Mouse (Mus musculus) stomach, postnatal 0 days (tissue): ENCODE data around the gene Snrpb.

Source experiments
- CTCF ChIP-seq: IDR thresholded peaks from 2 replicates; pipeline ENCODE4 v1.5.1; 2016; ENCODE audit warnings: antibody characterized with exemption, low read depth, mild to moderate bottlenecking, moderate library complexity
- EP300 ChIP-seq: optimal IDR thresholded peaks from 2 replicates; pipeline ENCODE3; 2016; ENCODE audit warnings: antibody characterized with exemption

GRCm38 (mm10) chr2:130179507-130180019, 360 bp upstream of the Snrpb start:
- TF ChIP-seq CTCF (no peak), EP300 (no peak)
